Mouse (Mus musculus): Measurements from ENCODE around the gene Otulinl. TPM values are rescaled to one million over a fixed set of nuclear protein-coding genes. Genes with fewer than 3 reads are reported as not detected.

The Otulinl gene
- polyA plus RNA-seq, 1 experiment from 2014 or later = 18.1 TPM

- 89% methylated on average over 3 of the region's 3 CpGs for WGBS
- no peak overlapping the region for H3K27ac ChIP-seq
Observed at GRCm38 (mm10) chr15:27642895-27643294, 38.5 kb downstream of the Otulinl start.

GRCm38 (mm10) chr15:27641171-27641570, 40.2 kb downstream of the Otulinl start:
- no peak for ATAC-seq (ENCODE audit: insufficient read depth, low FRiP score, low read depth)
- no peaks in the 10 kb centered on the region for H3K27me3 ChIP-seq (replicated peaks)
- 53% methylated on average over 12 of the region's 12 CpGs for WGBS

More at GRCm38 (mm10) chr15:27642895-27643294, 38.5 kb downstream of the Otulinl start:
- H3K9ac ChIP-seq = no peak overlapping the region
- no peak overlapping the region for H3K4me2 ChIP-seq
- no peak for ATAC-seq (ENCODE audit: insufficient read depth, low FRiP score, low read depth)
- H3K9me3 ChIP-seq = no peaks in the 10 kb centered on the region
- no peaks in the 10 kb centered on the region for H3K4me1 ChIP-seq
- H3K36me3 ChIP-seq = no peaks in the 10 kb centered on the region
- H3K4me3 ChIP-seq (replicated peaks) = no peak overlapping the region
- no peaks in the 10 kb centered on the region for H3K27me3 ChIP-seq (replicated peaks)

DNA sequence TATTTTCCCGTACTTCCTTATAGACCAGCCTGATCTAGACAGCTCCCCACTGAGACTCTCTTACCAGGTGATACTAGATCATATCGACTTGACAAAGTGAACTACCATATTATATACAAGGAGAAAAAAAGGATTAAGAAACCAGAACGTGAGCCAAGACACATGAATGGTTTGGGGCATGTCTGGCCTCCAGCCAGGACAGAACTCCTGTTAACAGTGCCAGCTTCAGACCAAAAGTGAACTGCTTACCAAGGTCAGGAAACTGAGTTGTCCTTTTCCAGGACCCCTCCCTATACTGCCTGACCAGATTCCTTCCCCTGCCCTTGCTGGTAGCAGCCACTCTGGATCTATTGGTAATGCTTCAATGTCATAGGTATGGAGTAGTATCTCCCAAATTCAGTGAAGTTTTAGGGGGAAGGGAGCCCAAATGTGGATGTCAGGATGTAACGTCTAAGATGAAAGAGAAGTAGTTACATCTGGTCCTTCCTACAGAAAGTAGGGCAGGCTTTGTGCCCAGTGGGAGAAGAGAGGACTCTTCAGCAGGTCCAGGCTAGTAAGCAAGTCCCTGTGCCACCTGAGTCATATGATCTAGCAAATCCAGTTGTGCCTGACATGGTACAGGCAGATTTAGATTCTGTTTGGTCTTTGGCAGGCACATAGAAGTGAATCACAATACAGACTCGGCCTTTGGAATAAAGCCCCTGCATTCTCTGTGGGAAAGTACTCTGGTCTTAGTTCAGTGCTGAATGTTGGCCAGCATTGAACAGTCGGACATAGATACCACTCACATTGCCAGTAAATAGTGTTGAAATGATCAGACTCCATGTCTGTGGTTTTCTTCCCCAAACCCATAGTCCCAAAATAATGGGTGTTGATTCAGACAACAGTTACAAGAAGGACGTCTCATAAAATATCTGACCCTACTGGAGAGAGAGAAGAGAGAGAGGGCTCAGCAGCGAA, 47.2 kb downstream of the Otulinl start:
- Histone ChIP-seq H3K27me3 (replicated peaks) (no peaks in the 10 kb centered on the region), H3K9ac (no peak overlapping the region), H3K9me3 (no peaks in the 10 kb centered on the region), H3K27ac (no peak overlapping the region), H3K36me3 (no peaks in the 10 kb centered on the region), H3K4me3 (replicated peaks) (no peak overlapping the region), H3K4me2 (no peak overlapping the region), H3K4me1 (peaks cover 5% of the 10 kb centered on the region)
- WGBS = 62% methylated on average over 8 of the region's 8 CpGs
- no peak for ATAC-seq (ENCODE audit: insufficient read depth, low FRiP score, low read depth)

More at GRCm38 (mm10) chr15:27641171-27641570, 40.2 kb downstream of the Otulinl start:
- H3K9me3 ChIP-seq = no peaks in the 10 kb centered on the region
- H3K4me2 ChIP-seq = no peak overlapping the region
- no peaks in the 10 kb centered on the region for H3K4me1 ChIP-seq
- H3K27ac ChIP-seq = no peak overlapping the region
- H3K4me3 ChIP-seq (replicated peaks) = no peak overlapping the region
- no peaks in the 10 kb centered on the region for H3K36me3 ChIP-seq
- H3K9ac ChIP-seq = no peak overlapping the region

GRCm38 (mm10) chr15:27630601-27631383, 50.6 kb downstream of the Otulinl start, which contains the start of gene Otulin:
Otulin (minus strand) TSS chr15:27630693.
- H3K9me3 ChIP-seq = no peaks in the 10 kb centered on the region
- H3K4me3 ChIP-seq (replicated peaks) = peak within 1 kb of the TSS; percentile 95
- H3K4me2 ChIP-seq = peak within 1 kb of the TSS; percentile 84
- peak; percentile 98 for ATAC-seq (ENCODE audit: insufficient read depth, low FRiP score, low read depth)
- 5% methylated on average over 56 of the region's 56 CpGs for WGBS
- peak within 1 kb of the TSS; percentile 89 for H3K9ac ChIP-seq
- H3K27me3 ChIP-seq (replicated peaks) = no peaks in the 10 kb centered on the region
- 0 out of 2 replicates have a peak, but pooled peaks cover under 1% of the 10 kb centered on the region for H3K36me3 ChIP-seq
- peak within 1 kb of the TSS; percentile 63 for H3K27ac ChIP-seq
- H3K4me1 ChIP-seq = peaks cover 9% of the 10 kb centered on the region

GRCm38 (mm10) chr15:27629800-27630600, 51.4 kb downstream of the Otulinl start:
- Histone ChIP-seq H3K9me3 (no peaks in the 10 kb centered on the region), H3K27ac (peak overlapping the region; percentile 63), H3K4me3 (replicated peaks) (peak overlapping the region; percentile 95), H3K9ac (peak overlapping the region; percentile 89), H3K27me3 (replicated peaks) (no peaks in the 10 kb centered on the region), H3K36me3 (0 out of 2 replicates have a peak, but pooled peaks cover 3% of the 10 kb centered on the region), H3K4me1 (peaks cover 9% of the 10 kb centered on the region), H3K4me2 (peak overlapping the region; percentile 84)
- WGBS = 2% methylated on average over 30 of the region's 53 CpGs
- ATAC-seq (ENCODE audit: insufficient read depth, low FRiP score, low read depth) = peak; percentile 48

DNA sequence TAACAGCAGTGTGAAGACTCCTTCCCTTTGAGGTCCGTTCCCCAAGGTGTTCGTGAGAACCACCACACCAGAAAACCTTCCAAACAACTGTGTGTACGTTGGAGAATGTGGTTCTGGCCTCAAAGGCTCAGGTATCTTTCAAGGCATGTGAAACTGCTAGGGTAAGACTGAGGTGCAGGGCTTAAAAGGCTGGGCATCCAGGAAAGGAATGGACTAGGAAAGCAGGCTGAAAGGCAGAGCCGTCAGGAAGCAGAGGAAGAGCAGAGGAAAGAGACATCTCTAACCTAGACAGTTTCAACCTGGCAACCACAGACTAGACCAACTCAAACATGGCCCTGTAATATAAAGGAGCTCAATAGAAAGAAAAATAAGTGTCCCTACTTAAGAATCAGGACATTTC, 52.3 kb downstream of the Otulinl start:
- no peak for ATAC-seq (ENCODE audit: insufficient read depth, low FRiP score, low read depth)
- no peak overlapping the region for H3K9ac ChIP-seq

DNA sequence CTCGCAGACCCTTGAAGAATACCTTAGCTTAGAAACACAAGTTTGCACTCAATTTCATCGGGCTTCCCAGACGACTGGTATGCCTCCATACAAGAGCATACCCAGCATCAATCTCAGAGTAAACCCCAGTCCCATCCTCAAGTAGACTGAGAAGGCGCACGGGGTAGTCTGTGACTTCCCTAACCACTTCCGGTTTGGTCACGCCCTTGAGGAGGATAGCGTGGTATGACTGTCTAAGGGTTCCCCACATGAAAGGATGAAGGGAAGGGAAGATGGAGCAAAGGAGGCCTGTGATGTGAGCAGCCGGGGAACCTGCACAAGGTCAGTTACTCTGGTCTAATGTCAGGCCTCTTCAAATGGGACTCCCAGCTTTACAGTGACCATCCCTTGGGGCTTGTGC, 53.6 kb downstream of the Otulinl start:
- H3K4me2 ChIP-seq = no peak overlapping the region
- WGBS = 81% methylated on average over 9 of the region's 9 CpGs
- no peak overlapping the region for H3K9ac ChIP-seq
- peaks cover 9% of the 10 kb centered on the region for H3K4me1 ChIP-seq
- no peaks in the 10 kb centered on the region for H3K27me3 ChIP-seq (replicated peaks)
- H3K4me3 ChIP-seq (replicated peaks) = no peak overlapping the region
- 0 out of 2 replicates have a peak, but pooled peaks cover 3% of the 10 kb centered on the region for H3K36me3 ChIP-seq
- no peak overlapping the region for H3K27ac ChIP-seq
- no peaks in the 10 kb centered on the region for H3K9me3 ChIP-seq
- ATAC-seq (ENCODE audit: insufficient read depth, low FRiP score, low read depth) = no peak

More for the DNA sequence above, 52.3 kb downstream of the Otulinl start:
- no peaks in the 10 kb centered on the region for H3K27me3 ChIP-seq (replicated peaks)
- peak overlapping the region; percentile 84 for H3K4me2 ChIP-seq
- H3K4me3 ChIP-seq (replicated peaks) = no peak overlapping the region
- H3K27ac ChIP-seq = no peak overlapping the region
- no peaks in the 10 kb centered on the region for H3K9me3 ChIP-seq
- peaks cover 9% of the 10 kb centered on the region for H3K4me1 ChIP-seq
- 0 out of 2 replicates have a peak, but pooled peaks cover 3% of the 10 kb centered on the region for H3K36me3 ChIP-seq
- 74% methylated on average over 4 of the region's 4 CpGs for WGBS

GRCm38 (mm10) chr15:27626314-27626713, 55.1 kb downstream of the Otulinl start:
- Histone ChIP-seq H3K27me3 (replicated peaks) (no peaks in the 10 kb centered on the region), H3K36me3 (0 out of 2 replicates have a peak, but pooled peaks cover 6% of the 10 kb centered on the region), H3K4me2 (no peak overlapping the region), H3K9me3 (no peaks in the 10 kb centered on the region), H3K4me1 (peaks cover 9% of the 10 kb centered on the region), H3K9ac (no peak overlapping the region), H3K27ac (no peak overlapping the region), H3K4me3 (replicated peaks) (no peak overlapping the region)
- 86% methylated on average over 1 of the region's 1 CpGs for WGBS
- no peak for ATAC-seq (ENCODE audit: insufficient read depth, low FRiP score, low read depth)

DNA sequence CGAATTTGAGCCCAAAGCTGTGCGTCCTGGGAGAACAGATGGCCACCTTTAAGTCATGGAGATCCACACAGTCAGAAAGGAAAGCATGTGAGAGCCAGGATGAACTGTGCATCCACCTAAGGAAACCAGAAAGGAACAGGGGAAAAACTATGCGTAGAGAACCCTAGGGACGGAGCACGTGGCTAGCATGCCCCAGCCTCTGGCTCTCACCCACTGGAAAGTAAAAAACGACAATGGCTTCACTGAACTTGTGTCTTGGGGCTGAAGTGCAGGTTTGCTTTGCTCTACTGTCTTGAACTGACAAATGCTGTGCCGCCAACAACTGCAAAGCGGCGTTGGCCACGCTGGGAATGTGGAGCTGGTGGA, 55.5 kb downstream of the Otulinl start:
- no peak overlapping the region for H3K4me2 ChIP-seq
- no peak overlapping the region for H3K4me3 ChIP-seq (replicated peaks)
- H3K9me3 ChIP-seq = no peaks in the 10 kb centered on the region
- no peak overlapping the region for H3K27ac ChIP-seq
- H3K36me3 ChIP-seq = 0 out of 2 replicates have a peak, but pooled peaks cover 9% of the 10 kb centered on the region
- no peaks in the 10 kb centered on the region for H3K27me3 ChIP-seq (replicated peaks)
- no peak overlapping the region for H3K9ac ChIP-seq
- no peak for ATAC-seq (ENCODE audit: insufficient read depth, low FRiP score, low read depth)
- peaks cover 9% of the 10 kb centered on the region for H3K4me1 ChIP-seq
- 85% methylated on average over 10 of the region's 10 CpGs for WGBS

DNA sequence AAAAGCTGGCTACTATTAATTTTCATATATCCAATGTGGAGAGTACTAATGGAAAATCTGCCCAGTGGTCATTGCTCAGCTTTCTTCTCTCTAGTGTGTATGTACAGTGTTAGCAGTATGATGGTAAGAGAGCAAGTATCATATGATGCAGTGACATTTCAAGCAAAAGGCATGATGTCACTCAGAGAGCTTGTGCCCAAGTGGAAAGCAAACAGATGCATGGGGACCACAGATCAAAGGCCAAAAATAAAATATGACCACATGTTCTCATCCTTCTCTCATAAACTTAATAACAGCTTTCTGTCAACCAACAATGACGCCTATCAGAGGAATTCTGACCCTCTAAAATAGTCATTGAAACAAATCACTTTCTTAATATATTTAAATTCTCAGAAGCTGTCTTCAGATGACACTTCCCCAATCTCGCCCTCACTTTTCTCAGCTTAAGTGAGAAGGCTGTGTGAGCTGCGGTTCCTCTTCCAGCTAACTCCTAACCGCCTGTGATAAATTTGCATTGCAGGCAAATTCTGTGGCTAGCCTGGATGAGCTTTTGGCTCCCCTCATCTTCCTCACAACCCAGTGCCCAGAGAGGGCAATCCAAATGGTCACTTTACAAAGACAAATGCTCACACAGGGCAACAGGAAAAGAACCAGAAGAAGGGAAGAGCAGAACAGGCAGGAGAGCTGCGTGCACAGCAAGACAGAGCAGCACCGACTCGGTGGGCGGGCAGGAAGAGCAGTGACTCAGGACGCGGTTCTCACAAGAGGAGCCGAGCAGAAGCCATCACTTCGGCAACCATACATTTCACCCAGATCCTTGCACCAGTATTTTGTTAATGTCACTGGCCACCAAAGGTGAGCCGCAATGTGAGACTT, 56.1 kb downstream of the Otulinl start:
- Histone ChIP-seq H3K27me3 (replicated peaks) (no peaks in the 10 kb centered on the region), H3K4me3 (replicated peaks) (no peak overlapping the region), H3K36me3 (0 out of 2 replicates have a peak, but pooled peaks cover 9% of the 10 kb centered on the region), H3K4me1 (peaks cover 9% of the 10 kb centered on the region), H3K4me2 (no peak overlapping the region), H3K9ac (no peak overlapping the region), H3K27ac (no peak overlapping the region), H3K9me3 (no peaks in the 10 kb centered on the region)
- 88% methylated on average over 13 of the region's 13 CpGs for WGBS
- ATAC-seq (ENCODE audit: insufficient read depth, low FRiP score, low read depth) = no peak

Data from stomach, embryonic 15.5 days (tissue).